Mouse (Mus musculus) kidney, adult 11 months (tissue): ENCODE measurements around the gene Gm29797.
A peak's percentile ranks its signal among the peaks of the same experiment; 100 is the strongest.

Experiments
- DNase-seq: peaks from one replicate; pipeline ENCODE4 v3.0.0; 2022

Gm29797 gene

GRCm38 (mm10) chr2:181674934-181675333 lies 18.1 kb downstream of the Gm29797 start:
- no peak for DNase-seq

GRCm38 (mm10) chr2:181675454-181675853 lies 18.6 kb downstream of the Gm29797 start:
- DNase-seq: peak; percentile 87

- DNase-seq: no peak
Measured at GRCm38 (mm10) chr2:181676424-181676823, 19.6 kb downstream of the Gm29797 start.

- peak; percentile 71 for DNase-seq
Measured at GRCm38 (mm10) chr2:181677096-181677754, 20.4 kb downstream of the Gm29797 start.

- DNase-seq: peak; percentile 64
Measured at GRCm38 (mm10) chr2:181677755-181678098, 20.9 kb downstream of the Gm29797 start.

GRCm38 (mm10) chr2:181678780-181679179 lies 21.9 kb downstream of the Gm29797 start:
- peak; percentile 87 for DNase-seq

- peak; percentile 81 for DNase-seq
Measured at GRCm38 (mm10) chr2:181679951-181680715, 23.3 kb downstream of the Gm29797 start, which contains the start of gene Tcea2. Tcea2 (plus strand) TSS chr2:181680310.

GRCm38 (mm10) chr2:181680716-181681117 lies 23.9 kb downstream of the Gm29797 start:
- DNase-seq: no peak

- DNase-seq: no peak
Measured at GRCm38 (mm10) chr2:181681978-181682377, 25.1 kb downstream of the Gm29797 start.

GRCm38 (mm10) chr2:181683381-181683780 lies 26.5 kb downstream of the Gm29797 start:
- no peak for DNase-seq

GRCm38 (mm10) chr2:181684713-181685112 lies 27.9 kb downstream of the Gm29797 start:
- no peak for DNase-seq

GRCm38 (mm10) chr2:181685686-181686085 lies 28.9 kb downstream of the Gm29797 start:
- no peak for DNase-seq

GRCm38 (mm10) chr2:181687586-181687985 lies 30.8 kb downstream of the Gm29797 start:
- DNase-seq: no peak

- no peak for DNase-seq
Measured at GRCm38 (mm10) chr2:181689466-181690160, 32.8 kb downstream of the Gm29797 start.

- DNase-seq: no peak
Measured at GRCm38 (mm10) chr2:181691083-181691482, 34.2 kb downstream of the Gm29797 start.

- no peak for DNase-seq
Measured at GRCm38 (mm10) chr2:181691571-181691970, 34.7 kb downstream of the Gm29797 start.

- no peak for DNase-seq
Measured at GRCm38 (mm10) chr2:181692304-181692703, 35.5 kb downstream of the Gm29797 start.

GRCm38 (mm10) chr2:181693339-181694280 lies 36.8 kb downstream of the Gm29797 start, which contains the start of gene Rgs19:
Rgs19 (minus strand) TSS chr2:181693977.
- peak; percentile 72 for DNase-seq

- DNase-seq: no peak
Measured at GRCm38 (mm10) chr2:181694581-181694980, 37.7 kb downstream of the Gm29797 start.

- no peak for DNase-seq
Measured at GRCm38 (mm10) chr2:181695776-181696175, 38.9 kb downstream of the Gm29797 start.

GRCm38 (mm10) chr2:181696801-181697420 lies 40.1 kb downstream of the Gm29797 start:
- DNase-seq: no peak

- DNase-seq: no peak
Measured at GRCm38 (mm10) chr2:181698241-181698640, 41.4 kb downstream of the Gm29797 start, which contains the start of gene Lkaaear1. Lkaaear1 (minus strand) TSS chr2:181698442.
